Mouse (Mus musculus) CD4-positive, CD25-positive, alpha-beta regulatory T cell (primary cell): Measurements from ENCODE around the gene Nsa2. TPM values are rescaled to one million over a fixed set of nuclear protein-coding genes. Genes with fewer than 3 reads are reported as not detected.

Experiments
- polyA plus RNA-seq: library from polyadenylated mRNA; unstranded; fragments of 100-300 nt; shearing (Covaris generic); gene quantifications from one replicate; pipeline ENCODE4 v1.2.1, GENCODE M21; 2017

Nsa2 gene
- polyA plus RNA-seq, result 69.0 TPM

GRCm38 (mm10) chr13:97137466-97138400, at the start of gene Nsa2, which contains the start of gene Gfm2:
Nsa2 (minus strand) TSS chr13:97137937.
Gfm2 (plus strand) TSS chr13:97137937.

DNA sequence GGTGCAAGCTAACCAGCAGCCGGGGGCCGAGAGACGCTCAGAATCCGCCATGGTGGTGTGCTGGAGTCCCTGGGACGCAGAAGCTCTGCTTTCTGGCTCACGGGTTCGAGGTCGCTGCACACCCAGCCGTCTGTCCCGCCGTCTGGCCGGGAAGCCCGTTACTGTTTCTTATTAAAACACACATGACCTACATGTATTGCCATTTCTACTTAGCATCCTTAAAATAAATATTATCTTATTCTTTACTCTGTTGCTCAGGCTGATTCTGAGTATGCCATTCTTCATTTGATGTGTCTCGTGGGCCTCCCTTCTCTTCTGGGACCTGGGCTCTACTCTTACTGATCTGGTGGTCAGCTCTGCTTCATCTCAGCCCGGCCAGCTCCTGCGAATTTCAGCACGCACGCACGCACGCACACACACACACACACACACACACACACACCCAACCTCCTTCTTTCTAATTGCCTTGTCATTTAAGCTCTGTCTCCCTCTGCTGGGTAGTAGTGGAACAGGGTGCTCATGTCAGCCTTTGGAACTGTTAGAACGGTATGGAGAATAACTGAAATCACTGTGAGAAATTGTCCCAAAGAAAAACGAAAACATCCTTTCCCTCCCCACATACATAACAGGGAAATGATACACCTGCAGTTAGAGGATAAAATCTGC, 38.4 kb downstream of the Nsa2 start, which contains the start of gene Gm6169:
Gene Gm6169 (minus strand): TSS at position 51 of the 666 bp plus-strand sequence.

Other genes with a start within 250 kb of the Nsa2 start
- gene Gcnt4, start 213.2 kb downstream of the Nsa2 start, polyA plus RNA-seq, result not detected
- not detected for gene 1700029F12Rik, start 103.6 kb downstream of the Nsa2 start, polyA plus RNA-seq
- 0.29 TPM for gene Fam169a, start 70.7 kb downstream of the Nsa2 start, polyA plus RNA-seq
- gene Gm6169, start 38.7 kb downstream of the Nsa2 start, polyA plus RNA-seq, result 2.9 TPM
- 40.2 TPM for gene Gfm2, start within 50 bp of the Nsa2 start, polyA plus RNA-seq
- 90.8 TPM for gene Hexb, start 60.4 kb upstream of the Nsa2 start, polyA plus RNA-seq
- 0.50 TPM for gene Enc1, start 103.2 kb upstream of the Nsa2 start, polyA plus RNA-seq